8 mouse cellular contexts compared by ENCODE assay signal in genomic region chr5:114467019-114467418, GRCm38 (mm10). TPM values are rescaled to one million over a fixed set of nuclear protein-coding genes. Genes with fewer than 3 reads are reported as not detected.
A peak's percentile ranks its signal among the peaks of the same experiment; 100 is the strongest.
DNase-seq lines count a peak whose midpoint lies in the region; ATAC-seq and TF ChIP-seq lines count a peak whose summit lies in the region.

No protein-coding gene starts in this region.

- no peaks in the 10 kb centered on the region for H3K36me3 ChIP-seq in ES-Bruce4 (ENCODE audit: control insufficient read depth, insufficient read depth, low read length, poor library complexity, severe bottlenecking)
- no peaks in the 10 kb centered on the region for H3K36me3 ChIP-seq in hindbrain, embryonic 10.5 days
- no peaks in the 10 kb centered on the region for H3K36me3 ChIP-seq in liver, embryonic 16.5 days (ENCODE audit: control insufficient read depth, insufficient read depth)

- H3K27ac ChIP-seq in ES-Bruce4 (ENCODE audit: insufficient read depth, low read length), result no peak overlapping the region
- H3K27ac ChIP-seq in hindbrain, embryonic 10.5 days, result peak overlapping the region; percentile 90
- no peak overlapping the region for H3K27ac ChIP-seq in liver, embryonic 16.5 days (ENCODE audit: low read length)

- intact Hi-C loops in left cerebral cortex, postnatal 10 days (cut with DNase I), result loop anchor here (5.0 kb wide), 1 partner anchor 150 kb away; no protein-coding TSS in a partner anchor

- TF ChIP-seq EP300 in ES-Bruce4 (IDR thresholded peaks at IDR 0.05; ENCODE audit: insufficient read depth, low read depth, low read length), result no peak

- WGBS in hindbrain, embryonic 10.5 days, result under 1% methylated on average over 11 of the region's 11 CpGs
- WGBS in liver, embryonic 16.5 days (ENCODE audit: insufficient replicate concordance), result 5% methylated on average over 11 of the region's 11 CpGs

- peaks cover 5% of the 10 kb centered on the region for H3K4me1 ChIP-seq in ES-Bruce4 (ENCODE audit: control insufficient read depth, insufficient read depth, low read length)
- peaks cover 74% of the 10 kb centered on the region for H3K4me1 ChIP-seq in hindbrain, embryonic 10.5 days (replicated peaks)
- no peaks in the 10 kb centered on the region for H3K4me1 ChIP-seq in liver, embryonic 16.5 days (ENCODE audit: control insufficient read depth, low read depth, low read length)

- H3K4me2 ChIP-seq in liver, embryonic 16.5 days (ENCODE audit: low read depth, low read length), result peak overlapping the region; percentile 49

- 0 out of 2 replicates have a peak overlapping the region, but pooled peaks have one; percentile 19 for H3K9ac ChIP-seq in ES-Bruce4 (ENCODE audit: low read depth, poor library complexity, severe bottlenecking)
- no peak overlapping the region for H3K9ac ChIP-seq in liver, embryonic 16.5 days (ENCODE audit: low read depth, low read length)

- ATAC-seq in liver, embryonic 16.5 days (ENCODE audit: low read depth), result no peak

- no peaks in the 10 kb centered on the region for H3K9me3 ChIP-seq in ES-Bruce4 (replicated peaks; ENCODE audit: control insufficient read depth, insufficient read depth, low read length, poor library complexity, severe bottlenecking)
- H3K9me3 ChIP-seq in hindbrain, embryonic 10.5 days, result 0 out of 2 replicates have a peak, but pooled peaks cover 4% of the 10 kb centered on the region
- H3K9me3 ChIP-seq in liver, embryonic 16.5 days (replicated peaks; ENCODE audit: control insufficient read depth, low read length), result no peaks in the 10 kb centered on the region

- TF ChIP-seq CTCF in ES-Bruce4 (IDR thresholded peaks at IDR 0.05; ENCODE audit: low read depth, low read length), result no peak

- H3K27me3 ChIP-seq in ES-Bruce4 (ENCODE audit: control insufficient read depth, insufficient read depth, low read length, poor library complexity, severe bottlenecking), result no peaks in the 10 kb centered on the region
- peaks cover 13% of the 10 kb centered on the region for H3K27me3 ChIP-seq in hindbrain, embryonic 10.5 days (ENCODE audit: insufficient read depth, poor library complexity, severe bottlenecking)
- no peaks in the 10 kb centered on the region for H3K27me3 ChIP-seq in liver, embryonic 16.5 days (ENCODE audit: control insufficient read depth, insufficient read depth, low read depth, low read length)

- no peak for TF ChIP-seq POLR2A in ES-Bruce4 (IDR thresholded peaks at IDR 0.05; ENCODE audit: insufficient read depth, low read length)

- peak; percentile 58 for DNase-seq in embryo, embryonic 10 days (ENCODE audit: low spot score)
- no peak for DNase-seq in embryo, embryonic 10.5 days (ENCODE audit: low spot score)
- no peak for DNase-seq in hindbrain, embryonic 10.5 days (ENCODE audit: low spot score)
- no peak for DNase-seq in right cerebral cortex, postnatal 25 days
- DNase-seq in frontal cortex, postnatal 10 days (ENCODE audit: low spot score in 2 of 2), result no peak
- DNase-seq in left cerebral cortex, postnatal 10 days (ENCODE audit: extremely low spot score in 1 of 2, low spot score in 2 of 2), result no peak

- no peak overlapping the region for H3K4me3 ChIP-seq in ES-Bruce4 (ENCODE audit: low read depth, low read length)
- peak overlapping the region; percentile 37 for H3K4me3 ChIP-seq in hindbrain, embryonic 10.5 days
- no peak overlapping the region for H3K4me3 ChIP-seq in liver, embryonic 16.5 days (ENCODE audit: low read depth, low read length)

RNA-seq across cellular contexts. Expression of gene Mvk, which starts 22.9 kb away (rescaled TPM):
- polyA plus RNA-seq in ES-Bruce4 (2011; ENCODE audit: insufficient read depth, insufficient read length, low read depth, missing spikeins), result 16.7 and 18.3 TPM in 2 replicates
- polyA plus RNA-seq in hindbrain, embryonic 10.5 days (2016; fragmentation: Nextera tagmentation; extraction: Ambion mirVana), result 60.9 and 66.6 TPM in 2 replicates
- 26.1 and 27.0 TPM in 2 replicates for polyA plus RNA-seq in liver, embryonic 16.5 days (2015; fragmentation: Nextera tagmentation; extraction: Ambion mirVana)
- total RNA-seq in left cerebral cortex, postnatal 10 days (2021), result 10 to 100 TPM; 60.7 to 62.7 TPM

RNA-seq across cellular contexts. Expression of gene Mmab, which starts 23.2 kb away (rescaled TPM):
- 11.9 and 14.6 TPM in 2 replicates for polyA plus RNA-seq in ES-Bruce4 (2011; ENCODE audit: insufficient read depth, insufficient read length, low read depth, missing spikeins)
- 30.1 TPM in 2 replicates for polyA plus RNA-seq in hindbrain, embryonic 10.5 days (2016; fragmentation: Nextera tagmentation; extraction: Ambion mirVana)
- polyA plus RNA-seq in liver, embryonic 16.5 days (2015; fragmentation: Nextera tagmentation; extraction: Ambion mirVana), result 9.7 and 10.8 TPM in 2 replicates
- 10 to 100 TPM; 30.9 TPM for total RNA-seq in left cerebral cortex, postnatal 10 days (2021)
